Mouse (Mus musculus) bone marrow, adult 2 months (tissue): ENCODE measurements around the gene Fastkd5. TPM values are rescaled to one million over a fixed set of nuclear protein-coding genes. Genes with fewer than 3 reads are reported as not detected.
A peak's percentile ranks its signal among the peaks of the same experiment; 100 is the strongest.
"Not testable (repeated sequence)": the region's sequence is repeated elsewhere in the genome, so short reads cannot be mapped to it uniquely, and the experiment has no call there.

ENCODE experiments used
- H3K27ac ChIP-seq: fragments of 200-500 bp; 2 replicates; pipeline ENCODE4 v1.5.1; 2012; ENCODE audit warnings: low read depth, mild to moderate bottlenecking, control low read depth, inconsistent platforms, low read length; ENCODE audit not compliant: control insufficient read depth, poor library complexity, insufficient read depth
- H3K4me1 ChIP-seq: fragments of 200-500 bp; 2 replicates; pipeline ENCODE4 v1.6.1; 2011; ENCODE audit warnings: low read length; ENCODE audit not compliant: control insufficient read depth, insufficient read depth
- H3K4me3 ChIP-seq: fragments of 200-500 bp; replicated peaks from 2 replicates; pipeline ENCODE3; 2011; ENCODE audit warnings: mild to moderate bottlenecking, low read depth, low read length, control low read depth; ENCODE audit not compliant: control insufficient read depth
- CTCF ChIP-seq: fragments of 200-500 bp; IDR thresholded peaks from 2 replicates; pipeline ENCODE4 v1.5.1; 2011; ENCODE audit warnings: low read length, control low read depth; ENCODE audit not compliant: control insufficient read depth, insufficient read depth
- POLR2A ChIP-seq: fragments of 200-500 bp; IDR thresholded peaks from 2 replicates; pipeline ENCODE4 v1.6.1; 2011; ENCODE audit warnings: low read depth, mild to moderate bottlenecking, control low read depth, low read length, borderline replicate concordance; ENCODE audit not compliant: control insufficient read depth
- WGBS: fragments of 180-500 bp; shearing (Covaris S2); methylation state at CpG from one replicate; pipeline ENCODE4 v1.1.7; 2018; 5-methylcytosine and 5-hydroxymethylcytosine counted together
- polyA plus RNA-seq: library from polyadenylated mRNA; stranded (reverse); fragments of >200 nt; gene quantifications from 2 replicates; pipeline ENCODE4 v1.2.4, GENCODE M21; 2011; ENCODE audit warnings: low replicate concordance; ENCODE audit not compliant: missing spikeins, insufficient read depth, insufficient read length

The Fastkd5 gene
- polyA plus RNA-seq, 1 experiment = 2.5 TPM

DNA sequence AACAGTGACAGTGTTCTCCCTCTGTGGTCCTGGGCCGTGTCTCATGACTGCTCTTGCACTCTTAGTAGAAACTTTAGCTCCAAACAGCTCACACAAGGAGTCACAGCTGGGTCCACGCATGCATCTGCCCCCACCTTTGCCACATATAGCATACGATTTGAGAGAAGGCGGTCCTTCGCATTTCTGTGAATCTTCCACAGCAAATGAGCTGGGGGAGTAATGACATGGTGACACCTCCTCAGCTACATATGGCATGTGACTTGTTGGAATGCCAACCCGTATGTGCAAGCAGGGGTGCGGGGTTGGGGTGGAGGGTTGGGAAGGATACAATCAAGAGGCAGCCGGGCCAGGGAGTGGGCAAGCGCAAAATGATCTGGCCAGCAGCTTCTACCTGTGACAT, 26.7 kb upstream of the Fastkd5 start:
- Histone ChIP-seq H3K27ac (no peak overlapping the region), H3K4me1 (no peaks in the 10 kb centered on the region), H3K4me3 (no peak overlapping the region)
- 95% methylated on average over 9 of the region's 9 CpGs for WGBS
- TF ChIP-seq POLR2A (no peak), CTCF (no peak)

DNA sequence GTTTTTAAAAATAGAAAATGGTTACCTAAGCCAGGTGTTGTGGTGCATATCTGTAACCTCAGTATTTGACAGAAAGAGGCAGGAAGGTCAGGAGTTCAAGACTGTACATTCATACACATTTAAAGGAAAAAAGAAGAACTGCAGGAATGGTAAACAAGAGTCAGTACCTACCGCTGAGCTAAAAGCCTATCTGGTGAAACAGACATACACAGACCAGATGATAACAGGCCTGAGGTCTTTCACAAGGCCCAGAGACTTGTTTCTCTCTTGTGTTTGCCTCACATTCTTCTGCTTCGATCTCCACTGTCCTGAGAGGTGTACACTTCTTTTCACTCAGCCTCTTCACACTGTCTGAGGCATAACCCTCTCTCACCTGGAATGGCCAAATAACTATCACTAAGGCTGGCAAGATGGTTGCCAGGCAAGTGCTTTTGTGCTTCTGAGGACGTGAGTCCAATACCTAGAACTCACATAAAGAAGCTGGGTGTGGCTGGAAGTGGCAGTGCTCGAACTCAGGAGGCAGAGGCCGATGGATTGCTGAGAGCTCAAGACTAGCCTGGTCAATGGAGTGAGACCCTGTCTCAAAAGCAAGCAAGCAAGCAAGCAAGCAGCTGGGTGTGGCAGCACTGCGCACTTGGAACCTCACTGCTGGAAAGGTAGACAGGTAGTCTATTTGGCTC, 26.0 kb upstream of the Fastkd5 start:
- H3K4me1 ChIP-seq = no peaks in the 10 kb centered on the region

DNA sequence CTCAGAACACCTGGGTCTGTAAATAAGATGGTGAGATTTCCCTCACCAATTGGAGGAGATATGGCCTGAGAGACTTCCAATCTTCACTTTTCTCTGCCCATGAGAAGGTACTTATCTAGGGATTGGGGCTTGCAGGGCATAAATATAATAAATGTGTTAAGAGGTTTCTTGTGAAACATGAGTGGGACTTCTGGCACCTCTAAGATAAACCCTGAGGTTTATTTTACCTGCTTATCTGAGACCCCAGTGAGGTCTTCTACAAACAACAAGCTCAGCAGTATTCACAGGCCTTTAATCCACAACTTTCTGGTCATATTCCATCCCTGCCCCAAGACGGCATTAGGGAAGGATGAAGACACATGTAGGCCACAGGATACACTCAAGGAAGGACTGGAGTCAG, 23.9 kb upstream of the Fastkd5 start:
- WGBS = 71% methylated on average over 1 of the region's 1 CpGs
- TF ChIP-seq POLR2A (no peak), CTCF (no peak)
- Histone ChIP-seq H3K4me3 (no peak overlapping the region), H3K4me1 (no peaks in the 10 kb centered on the region), H3K27ac (no peak overlapping the region)

More for the DNA sequence above, 26.0 kb upstream of the Fastkd5 start:
- WGBS = 69% methylated on average over 6 of the region's 6 CpGs
- no peak for TF ChIP-seq POLR2A
- no peak for TF ChIP-seq CTCF
- Histone ChIP-seq H3K27ac (peak overlapping the region; percentile 44; the same call in 1 of the 2 replicates), H3K4me3 (no peak overlapping the region)

DNA sequence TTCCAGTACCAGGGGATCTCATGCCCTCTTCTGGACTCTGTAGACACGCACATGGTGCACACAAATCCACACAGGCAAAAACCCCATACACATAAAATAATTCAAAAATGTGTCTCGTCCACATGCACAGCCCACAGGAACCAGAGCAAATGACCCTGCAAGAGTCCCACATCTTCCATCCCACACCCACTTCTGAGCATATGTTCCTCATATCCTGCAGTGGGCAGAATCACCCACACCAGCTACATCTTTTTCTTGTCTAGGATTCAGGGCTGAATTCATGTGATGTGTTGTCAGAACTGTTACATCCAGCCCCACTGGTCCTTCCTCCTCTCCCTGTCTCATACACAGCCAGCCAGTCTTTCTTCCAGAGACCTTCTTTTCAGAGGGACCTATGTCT, 23.5 kb upstream of the Fastkd5 start:
- 83% methylated on average over 2 of the region's 2 CpGs for WGBS
- TF ChIP-seq CTCF = no peak
- TF ChIP-seq POLR2A = no peak
- no peak overlapping the region for H3K27ac ChIP-seq
- no peaks in the 10 kb centered on the region for H3K4me1 ChIP-seq
- no peak overlapping the region for H3K4me3 ChIP-seq

DNA sequence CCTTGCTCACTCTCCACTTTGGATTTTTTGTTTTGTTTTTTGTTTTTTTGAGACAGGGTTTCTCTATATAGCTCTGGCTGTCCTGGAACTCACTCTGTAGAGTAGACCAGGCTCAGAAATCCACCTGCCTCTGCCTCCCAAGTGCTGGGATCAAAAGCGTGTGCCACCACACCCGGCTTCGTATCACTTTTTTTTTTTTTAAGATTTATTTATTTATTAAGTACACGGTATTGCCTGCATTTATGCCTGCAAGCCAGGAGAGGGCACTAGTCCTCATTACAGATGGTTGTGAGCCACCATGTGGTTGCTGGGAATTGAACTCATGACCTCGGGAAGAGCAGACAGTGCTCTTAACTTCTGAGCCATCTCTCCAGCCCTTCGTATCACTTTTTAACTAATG, 19.2 kb upstream of the Fastkd5 start:
- H3K27ac ChIP-seq, H3K4me3 ChIP-seq, H3K4me1 ChIP-seq: not testable (repeated sequence)
- 83% methylated on average over 6 of the region's 6 CpGs for WGBS

DNA sequence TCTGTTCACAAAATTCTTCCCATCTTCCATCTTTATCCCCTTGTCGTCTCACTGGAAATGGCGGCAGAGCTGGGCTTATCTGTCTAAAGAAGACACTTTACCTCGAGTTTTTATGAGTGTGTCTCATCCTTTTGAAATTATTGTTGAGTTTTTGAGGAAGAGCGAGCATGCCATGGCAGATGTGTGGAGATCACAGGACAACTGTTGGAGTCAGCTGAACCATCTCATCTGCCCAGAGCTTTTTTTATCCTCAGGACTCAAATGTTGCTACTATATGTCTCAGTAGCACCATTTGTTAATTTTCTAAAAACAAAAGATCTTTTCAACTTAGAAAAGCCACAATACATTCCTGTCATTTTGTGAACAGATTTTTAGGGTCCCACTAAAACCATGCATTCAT, 15.4 kb upstream of the Fastkd5 start:
- TF ChIP-seq CTCF (no peak), POLR2A (no peak)
- H3K4me3 ChIP-seq = no peak overlapping the region
- H3K4me1 ChIP-seq = no peaks in the 10 kb centered on the region
- 80% methylated on average over 4 of the region's 4 CpGs for WGBS
- H3K27ac ChIP-seq = no peak overlapping the region

DNA sequence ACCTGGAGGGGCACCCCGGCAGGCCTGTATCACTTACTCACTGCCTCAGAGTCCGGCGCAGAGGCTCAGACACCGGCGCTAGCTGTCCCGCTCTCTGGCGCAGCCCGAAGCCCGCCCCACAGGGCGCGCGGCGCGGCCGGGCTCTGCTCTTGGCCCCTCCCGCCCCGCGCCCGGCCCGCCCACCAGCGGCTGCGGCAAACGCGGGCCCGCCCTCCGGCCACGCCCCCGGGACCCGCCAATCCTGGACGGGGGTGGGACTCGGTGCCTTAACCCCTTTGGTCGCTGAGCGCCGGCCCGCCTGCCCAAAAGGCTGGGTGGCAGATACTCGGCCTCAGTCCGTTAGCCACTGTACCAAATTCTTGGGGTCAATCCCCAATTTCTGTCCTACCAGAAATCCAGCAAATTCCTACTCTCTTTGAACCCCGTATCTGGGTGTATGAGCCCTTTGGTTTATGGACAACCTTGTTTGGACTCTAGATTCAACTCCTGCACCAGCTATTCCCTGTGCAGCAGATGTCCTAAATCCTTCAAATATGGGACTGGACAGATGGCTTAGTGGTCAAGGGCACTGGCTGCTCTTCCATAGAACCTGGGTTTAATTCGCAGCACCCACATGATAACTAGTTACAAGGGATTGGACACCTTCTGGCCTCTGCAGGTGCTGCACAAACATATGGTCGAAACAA, 13.0 kb upstream of the Fastkd5 start, which contains the start of gene Lzts3:
Gene Lzts3 (minus strand): TSS at position 120 of the 686 bp plus-strand sequence.
- H3K27ac ChIP-seq = no peak within 1 kb of the TSS; the same call in 1 of the 2 replicates

DNA sequence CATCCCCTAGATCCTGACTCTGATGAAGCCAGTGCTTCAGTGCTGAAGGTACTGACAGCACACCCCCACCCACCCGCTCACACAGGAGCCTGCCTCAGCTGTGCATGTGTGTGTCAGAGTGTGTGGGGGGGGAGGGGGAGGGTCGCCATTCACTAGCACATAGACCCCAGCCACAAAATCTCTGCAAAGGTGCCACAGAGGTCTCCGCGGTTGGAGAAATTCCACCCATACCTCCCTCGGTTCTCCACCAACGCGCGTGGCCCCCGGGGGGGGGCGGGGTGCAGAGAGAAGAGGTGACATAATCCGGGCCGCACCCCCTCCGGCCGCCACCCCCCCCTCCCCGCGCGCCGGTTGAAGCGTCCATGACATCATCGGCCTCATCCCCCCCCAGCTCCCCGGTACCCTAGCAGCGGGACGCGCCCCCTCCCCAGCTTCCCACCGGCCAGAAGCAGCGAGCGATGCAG, 12.4 kb upstream of the Fastkd5 start:
- no peaks in the 10 kb centered on the region for H3K4me1 ChIP-seq
- TF ChIP-seq CTCF = no peak
- TF ChIP-seq POLR2A = no peak
- peak overlapping the region; percentile 74 for H3K4me3 ChIP-seq
- 2% methylated on average over 25 of the region's 27 CpGs for WGBS
- no peak overlapping the region; the same call in 1 of the 2 replicates for H3K27ac ChIP-seq

More for the DNA sequence above, 13.0 kb upstream of the Fastkd5 start, which contains the start of gene Lzts3:
- Histone ChIP-seq H3K4me3 (peak within 1 kb of the TSS; percentile 74), H3K4me1 (no peaks in the 10 kb centered on the region)
- TF ChIP-seq CTCF = no peak
- no peak; the same call in 1 of the 2 replicates for TF ChIP-seq POLR2A
- WGBS = 5% methylated on average over 29 of the region's 40 CpGs
